Mouse (Mus musculus): ENCODE results near the gene Nck2.
"Not testable (repeated sequence)": the region's sequence is repeated elsewhere in the genome, so short reads cannot be mapped to it uniquely, and the experiment has no call there.

- TF ChIP-seq CTCF (IDR thresholded peaks at IDR 0.05; ENCODE audit: borderline replicate concordance, control insufficient read depth, extremely low read depth, insufficient read depth, low read length, poor library complexity); POLR2A (IDR thresholded peaks at IDR 0.05; ENCODE audit: control insufficient read depth, extremely low read depth, insufficient read depth, low read length, poor library complexity): not testable (repeated sequence)
Observed at GRCm38 (mm10) chr1:43533497-43533896, 89.1 kb downstream of the Nck2 start.
